Mouse (Mus musculus): ENCODE data around the gene Eprs. TPM values are rescaled to one million over a fixed set of nuclear protein-coding genes. Genes with fewer than 3 reads are reported as not detected.
A peak's percentile ranks its signal among the peaks of the same experiment; 100 is the strongest.
"Not testable (repeated sequence)": the region's sequence is repeated elsewhere in the genome, so short reads cannot be mapped to it uniquely, and the experiment has no call there.

The Eprs gene
- 10 to 100 TPM; 68.5 to 69.0 TPM for total RNA-seq (2021)

GRCm38 (mm10) chr1:185362677-185363520 is at the start of gene Eprs:
Gene Eprs, plus strand, starts transcription at chr1:185363044.
- intact Hi-C loops (cut with DNase I), result loop anchor here (2.0 kb wide), 1 partner anchor 30 kb away; the partner anchor contains the start of gene Bpnt1
- peak; percentile 99 for DNase-seq (ENCODE audit: low spot score in 2 of 2)

GRCm38 (mm10) chr1:185314546-185314945 is 48.3 kb upstream of the Eprs start:
- intact Hi-C loops (cut with DNase I), result no loop called here

GRCm38 (mm10) chr1:185315846-185316568 is 46.8 kb upstream of the Eprs start:
- peak in 1 of 2 experiments; percentile 59 for DNase-seq (ENCODE audit: low spot score in 2 of 2)
- intact Hi-C loops (cut with DNase I), result no loop called here

More at GRCm38 (mm10) chr1:185314546-185314945, 48.3 kb upstream of the Eprs start:
- DNase-seq (ENCODE audit: low spot score in 2 of 2), result no peak

GRCm38 (mm10) chr1:185327754-185328345 is 35.0 kb upstream of the Eprs start:
- DNase-seq (ENCODE audit: low spot score in 2 of 2); intact Hi-C loops (cut with DNase I): not testable (repeated sequence)

- peak; percentile 87 to 91 for DNase-seq (ENCODE audit: low spot score in 2 of 2)
- intact Hi-C loops (cut with DNase I), result no loop called here
These were observed 33.9 kb upstream of the Eprs start, which contains the start of gene Iars2 for GRCm38 (mm10) chr1:185328721-185329610. Gene Iars2, minus strand, starts transcription at chr1:185329396.

GRCm38 (mm10) chr1:185329851-185330250 is 33.0 kb upstream of the Eprs start:
- no peak for DNase-seq (ENCODE audit: low spot score in 2 of 2)
- intact Hi-C loops (cut with DNase I), result no loop called here

GRCm38 (mm10) chr1:185331364-185331763 is 31.5 kb upstream of the Eprs start:
- intact Hi-C loops (cut with DNase I), result no loop called here
- no peak for DNase-seq (ENCODE audit: low spot score in 2 of 2)

- peak; percentile 89 to 93 for DNase-seq (ENCODE audit: low spot score in 2 of 2)
- intact Hi-C loops (cut with DNase I), result loop anchor here (2.0 kb wide), 1 partner anchor 31 kb away; the partner anchor contains the start of gene Eprs
These were observed 30.8 kb upstream of the Eprs start, which contains the start of gene Bpnt1 for GRCm38 (mm10) chr1:185331983-185332430. Gene Bpnt1, plus strand, starts transcription at chr1:185332149.

GRCm38 (mm10) chr1:185333651-185334050 is 29.2 kb upstream of the Eprs start:
- DNase-seq (ENCODE audit: low spot score in 2 of 2), result no peak

GRCm38 (mm10) chr1:185334136-185334535 is 28.7 kb upstream of the Eprs start:
- intact Hi-C loops (cut with DNase I), result no loop called here
- no peak for DNase-seq (ENCODE audit: low spot score in 2 of 2)

More at GRCm38 (mm10) chr1:185333651-185334050, 29.2 kb upstream of the Eprs start:
- intact Hi-C loops (cut with DNase I), result loop anchor here (2.0 kb wide), 1 partner anchor 29 kb away; the partner anchor contains the start of gene Eprs

GRCm38 (mm10) chr1:185335231-185335765 is 27.5 kb upstream of the Eprs start:
- no peak for DNase-seq (ENCODE audit: low spot score in 2 of 2)
- intact Hi-C loops (cut with DNase I), result no loop called here

GRCm38 (mm10) chr1:185336535-185336934 is 26.3 kb upstream of the Eprs start:
- no peak for DNase-seq (ENCODE audit: low spot score in 2 of 2)
- intact Hi-C loops (cut with DNase I), result no loop called here

GRCm38 (mm10) chr1:185342441-185342840 is 20.4 kb upstream of the Eprs start:
- peak in 1 of 2 experiments; percentile 13 for DNase-seq (ENCODE audit: low spot score in 2 of 2)
- intact Hi-C loops (cut with DNase I), result no loop called here

- no peak for DNase-seq (ENCODE audit: low spot score in 2 of 2)
- intact Hi-C loops (cut with DNase I), result no loop called here
These were observed 19.4 kb upstream of the Eprs start for GRCm38 (mm10) chr1:185343422-185343821.

GRCm38 (mm10) chr1:185346188-185346587 is 16.7 kb upstream of the Eprs start:
- intact Hi-C loops (cut with DNase I), result no loop called here
- no peak for DNase-seq (ENCODE audit: low spot score in 2 of 2)

- intact Hi-C loops (cut with DNase I), result no loop called here
- DNase-seq (ENCODE audit: low spot score in 2 of 2), result no peak
These were observed 13.1 kb upstream of the Eprs start for GRCm38 (mm10) chr1:185349741-185350140.

- no peak for DNase-seq (ENCODE audit: low spot score in 2 of 2)
- intact Hi-C loops (cut with DNase I), result no loop called here
These were observed 12.2 kb upstream of the Eprs start for GRCm38 (mm10) chr1:185350611-185351010.

- no peak for DNase-seq (ENCODE audit: low spot score in 2 of 2)
- intact Hi-C loops (cut with DNase I), result no loop called here
These were observed 10.7 kb upstream of the Eprs start for GRCm38 (mm10) chr1:185352151-185352550.

- intact Hi-C loops (cut with DNase I), result no loop called here
- no peak for DNase-seq (ENCODE audit: low spot score in 2 of 2)
These were observed 9.5 kb upstream of the Eprs start for GRCm38 (mm10) chr1:185353351-185353750.

Measured in left cerebral cortex, postnatal 25 days (tissue).